8 mouse cellular contexts compared by ENCODE assay signal in genomic region chr9:41950991-41951451, GRCm38 (mm10).
DNase-seq lines count a peak whose midpoint lies in the region; ATAC-seq lines count a peak whose summit lies in the region.

No protein-coding gene starts in this region.

- peak; percentile 87 for DNase-seq in T-cell, adult 2 months (ENCODE audit: low spot score)
- peak; percentile 70 to 74 for DNase-seq in cerebellum, postnatal 36 days
- DNase-seq in gastrocnemius, adult 8-10 months (ENCODE audit: low spot score in 2 of 2) = peak; percentile 82 to 85
- peak; percentile 87 for DNase-seq in hindlimb bud, embryonic 11.5 days (ENCODE audit: extremely low spot score, low read depth, low spot score)
- DNase-seq in left cerebral cortex, adult 8-10 months (ENCODE audit: low spot score in 2 of 2) = peak; percentile 80 to 84
- peak; percentile 91 to 92 for DNase-seq in right cerebral cortex, adult 2 months (ENCODE audit: low spot score in 2 of 2)
- DNase-seq in urinary bladder, postnatal 10 days (ENCODE audit: low spot score) = peak; percentile 70

- peak; percentile 95 for ATAC-seq in megakaryocyte, adult 5-6 weeks (ENCODE audit: poor library complexity, severe bottlenecking)

Comparison
In these comparisons a context has a peak if more than half of its experiments do, and no peak if none do; other contexts are left out.
1. Peak in every context shown above with its lines: DNase-seq and ATAC-seq.